In genomic region chr17:28341091-28341490, GRCm38 (mm10) we compare ENCODE assay signal across 8 mouse cellular contexts. TPM values are rescaled to one million over a fixed set of nuclear protein-coding genes. Genes with fewer than 3 reads are reported as not detected.
DNase-seq lines count a peak whose midpoint lies in the region; ATAC-seq lines count a peak whose summit lies in the region.

No protein-coding gene starts in this region.

- ATAC-seq in embryonic facial prominence, embryonic 12.5 days (ENCODE audit: insufficient number of reproducible peaks, insufficient read depth, low FRiP score, low TSS enrichment), result peak; percentile 57; the same call in 1 of the 2 replicates
- ATAC-seq in granulocyte monocyte progenitor cell, adult 5-6 weeks (replicated peaks; ENCODE audit: poor library complexity, severe bottlenecking), result peak; percentile 74
- ATAC-seq in intestine, embryonic 16.5 days, result peak; percentile 91
- ATAC-seq in limb, embryonic 12.5 days (ENCODE audit: insufficient number of reproducible peaks, insufficient read depth, low FRiP score, low TSS enrichment, low read depth), result peak; percentile 48; the same call in 1 of the 2 replicates
- peak; percentile 78 for ATAC-seq in midbrain, embryonic 13.5 days

- H3K4me3 ChIP-seq in embryonic facial prominence, embryonic 12.5 days, result peak overlapping the region; percentile 19
- peak overlapping the region; percentile 23 for H3K4me3 ChIP-seq in intestine, embryonic 16.5 days (ENCODE audit: low read length)
- peak overlapping the region; percentile 2 for H3K4me3 ChIP-seq in limb, embryonic 12.5 days (replicated peaks)
- H3K4me3 ChIP-seq in midbrain, embryonic 13.5 days (replicated peaks), result peak overlapping the region; percentile 28

- H3K27ac ChIP-seq in embryonic facial prominence, embryonic 12.5 days, result peak overlapping the region; percentile 61
- H3K27ac ChIP-seq in intestine, embryonic 16.5 days (ENCODE audit: low read length), result peak overlapping the region; percentile 83
- peak overlapping the region; percentile 24; the same call in 1 of the 2 replicates for H3K27ac ChIP-seq in limb, embryonic 12.5 days
- no peak overlapping the region for H3K27ac ChIP-seq in midbrain, embryonic 13.5 days

- H3K4me2 ChIP-seq in embryonic facial prominence, embryonic 12.5 days (replicated peaks), result peak overlapping the region; percentile 35
- H3K4me2 ChIP-seq in intestine, embryonic 16.5 days (ENCODE audit: low read depth, low read length), result peak overlapping the region; percentile 49
- peak overlapping the region; percentile 50 for H3K4me2 ChIP-seq in limb, embryonic 12.5 days
- peak overlapping the region; percentile 55 for H3K4me2 ChIP-seq in midbrain, embryonic 13.5 days (replicated peaks)

- H3K9ac ChIP-seq in embryonic facial prominence, embryonic 12.5 days, result peak overlapping the region; percentile 37
- peak overlapping the region; percentile 59 for H3K9ac ChIP-seq in intestine, embryonic 16.5 days (ENCODE audit: low read depth, low read length)
- no peak overlapping the region; the same call in 1 of the 2 replicates for H3K9ac ChIP-seq in limb, embryonic 12.5 days (replicated peaks)
- peak overlapping the region; percentile 54 for H3K9ac ChIP-seq in midbrain, embryonic 13.5 days (replicated peaks)

- H3K4me1 ChIP-seq in embryonic facial prominence, embryonic 12.5 days, result peaks cover 51% of the 10 kb centered on the region
- peaks cover 78% of the 10 kb centered on the region for H3K4me1 ChIP-seq in intestine, embryonic 16.5 days (ENCODE audit: control insufficient read depth, insufficient read depth, low read length)
- peaks cover 54% of the 10 kb centered on the region for H3K4me1 ChIP-seq in limb, embryonic 12.5 days (replicated peaks)
- peaks cover 25% of the 10 kb centered on the region for H3K4me1 ChIP-seq in midbrain, embryonic 13.5 days (replicated peaks)

- H3K9me3 ChIP-seq in embryonic facial prominence, embryonic 12.5 days, result no peaks in the 10 kb centered on the region
- H3K9me3 ChIP-seq in intestine, embryonic 16.5 days (ENCODE audit: control insufficient read depth, low read length), result no peaks in the 10 kb centered on the region
- H3K9me3 ChIP-seq in limb, embryonic 12.5 days, result no peaks in the 10 kb centered on the region
- no peaks in the 10 kb centered on the region for H3K9me3 ChIP-seq in midbrain, embryonic 13.5 days

- WGBS in embryonic facial prominence, embryonic 12.5 days, result 14% methylated on average over 26 of the region's 26 CpGs
- 3% methylated on average over 26 of the region's 26 CpGs for WGBS in intestine, embryonic 16.5 days
- WGBS in limb, embryonic 12.5 days, result 7% methylated on average over 26 of the region's 26 CpGs
- WGBS in midbrain, embryonic 13.5 days, result 7% methylated on average over 26 of the region's 26 CpGs

- DNase-seq in cerebellum, adult 18-20 months, result peak; percentile 36 to 48
- no peak for DNase-seq in cerebellum, adult 9-10 months
- DNase-seq in spleen, postnatal 10 days (ENCODE audit: low spot score in 2 of 2), result peak; percentile 56 to 79

- no peaks in the 10 kb centered on the region for H3K27me3 ChIP-seq in embryonic facial prominence, embryonic 12.5 days
- H3K27me3 ChIP-seq in intestine, embryonic 16.5 days (replicated peaks; ENCODE audit: control insufficient read depth, insufficient read depth, low read length), result no peaks in the 10 kb centered on the region
- no peaks in the 10 kb centered on the region for H3K27me3 ChIP-seq in limb, embryonic 12.5 days
- H3K27me3 ChIP-seq in midbrain, embryonic 13.5 days, result no peaks in the 10 kb centered on the region; the same call in 1 of the 2 replicates

- H3K36me3 ChIP-seq in embryonic facial prominence, embryonic 12.5 days, result peaks cover 40% of the 10 kb centered on the region
- H3K36me3 ChIP-seq in intestine, embryonic 16.5 days (ENCODE audit: control insufficient read depth, insufficient read depth, low read length), result peaks cover 15% of the 10 kb centered on the region; the same call in 1 of the 2 replicates
- peaks cover 54% of the 10 kb centered on the region for H3K36me3 ChIP-seq in limb, embryonic 12.5 days
- 0 out of 2 replicates have a peak, but pooled peaks cover 4% of the 10 kb centered on the region for H3K36me3 ChIP-seq in midbrain, embryonic 13.5 days

RNA-seq across cellular contexts. Expression of gene Tead3, which starts 9.5 kb away (rescaled TPM):
- 14.1 and 17.9 TPM in 2 replicates for polyA plus RNA-seq in embryonic facial prominence, embryonic 12.5 days (2016; fragmentation: Nextera tagmentation; extraction: Ambion mirVana)
- total RNA-seq in granulocyte monocyte progenitor cell, adult 5-6 weeks (2014; fragmentation: Nextera tagmentation), result 3.3 TPM in 1 of 2 replicates, not detected in the other
- 0.04 TPM in 1 of 2 replicates, not detected in the other for total RNA-seq in granulocyte monocyte progenitor cell, adult 5-6 weeks (2017)
- polyA plus RNA-seq in intestine, embryonic 16.5 days (2015; fragmentation: Nextera tagmentation; extraction: Ambion mirVana), result 8.5 and 9.3 TPM in 2 replicates
- 11.3 and 13.2 TPM in 2 replicates for polyA plus RNA-seq in limb, embryonic 12.5 days (2016; fragmentation: Nextera tagmentation; extraction: Ambion mirVana)
- 1.9 and 2.9 TPM in 2 replicates for polyA plus RNA-seq in midbrain, embryonic 13.5 days (2015; fragmentation: Nextera tagmentation; extraction: Ambion mirVana)

RNA-seq across cellular contexts. Expression of gene Rpl10a, which starts 12.8 kb away (rescaled TPM):
- 496 and 505 TPM in 2 replicates for polyA plus RNA-seq in embryonic facial prominence, embryonic 12.5 days (2016; fragmentation: Nextera tagmentation; extraction: Ambion mirVana)
- total RNA-seq in granulocyte monocyte progenitor cell, adult 5-6 weeks (2014; fragmentation: Nextera tagmentation), result 2,618 and 3,063 TPM in 2 replicates
- total RNA-seq in granulocyte monocyte progenitor cell, adult 5-6 weeks (2017), result 785 and 838 TPM in 2 replicates
- polyA plus RNA-seq in intestine, embryonic 16.5 days (2015; fragmentation: Nextera tagmentation; extraction: Ambion mirVana), result 591 and 604 TPM in 2 replicates
- polyA plus RNA-seq in limb, embryonic 12.5 days (2016; fragmentation: Nextera tagmentation; extraction: Ambion mirVana), result 535 and 537 TPM in 2 replicates
- 382 and 387 TPM in 2 replicates for polyA plus RNA-seq in midbrain, embryonic 13.5 days (2015; fragmentation: Nextera tagmentation; extraction: Ambion mirVana)

RNA-seq across cellular contexts. Expression of gene Tulp1, which starts 23.9 kb away (rescaled TPM):
- polyA plus RNA-seq in embryonic facial prominence, embryonic 12.5 days (2016; fragmentation: Nextera tagmentation; extraction: Ambion mirVana), result 8.4 and 9.3 TPM in 2 replicates
- total RNA-seq in granulocyte monocyte progenitor cell, adult 5-6 weeks (2014; fragmentation: Nextera tagmentation), result not detected in 2 replicates
- 0.69 TPM in 1 of 2 replicates, not detected in the other for total RNA-seq in granulocyte monocyte progenitor cell, adult 5-6 weeks (2017)
- 3.0 and 3.6 TPM in 2 replicates for polyA plus RNA-seq in intestine, embryonic 16.5 days (2015; fragmentation: Nextera tagmentation; extraction: Ambion mirVana)
- 6.3 and 8.6 TPM in 2 replicates for polyA plus RNA-seq in limb, embryonic 12.5 days (2016; fragmentation: Nextera tagmentation; extraction: Ambion mirVana)
- polyA plus RNA-seq in midbrain, embryonic 13.5 days (2015; fragmentation: Nextera tagmentation; extraction: Ambion mirVana), result 1.7 and 2.6 TPM in 2 replicates

RNA-seq across cellular contexts. Expression of gene Fance, which starts 27.8 kb away (rescaled TPM):
- 37.0 and 38.4 TPM in 2 replicates for polyA plus RNA-seq in embryonic facial prominence, embryonic 12.5 days (2016; fragmentation: Nextera tagmentation; extraction: Ambion mirVana)
- 41.7 and 47.9 TPM in 2 replicates for total RNA-seq in granulocyte monocyte progenitor cell, adult 5-6 weeks (2014; fragmentation: Nextera tagmentation)
- 15.0 and 16.4 TPM in 2 replicates for total RNA-seq in granulocyte monocyte progenitor cell, adult 5-6 weeks (2017)
- 20.2 and 21.8 TPM in 2 replicates for polyA plus RNA-seq in intestine, embryonic 16.5 days (2015; fragmentation: Nextera tagmentation; extraction: Ambion mirVana)
- polyA plus RNA-seq in limb, embryonic 12.5 days (2016; fragmentation: Nextera tagmentation; extraction: Ambion mirVana), result 36.5 and 44.5 TPM in 2 replicates
- 20.2 and 26.9 TPM in 2 replicates for polyA plus RNA-seq in midbrain, embryonic 13.5 days (2015; fragmentation: Nextera tagmentation; extraction: Ambion mirVana)
